Mouse (Mus musculus) lung, adult 18-20 months (tissue): ENCODE measurements around the gene Zfp84.

Source experiments
- DNase-seq, 2 experiments: peaks; one replicate each; pipeline ENCODE4 v3.0.0; 2022; ENCODE audit warnings: mixed read lengths in 2 of 2

The Zfp84 gene

DNA sequence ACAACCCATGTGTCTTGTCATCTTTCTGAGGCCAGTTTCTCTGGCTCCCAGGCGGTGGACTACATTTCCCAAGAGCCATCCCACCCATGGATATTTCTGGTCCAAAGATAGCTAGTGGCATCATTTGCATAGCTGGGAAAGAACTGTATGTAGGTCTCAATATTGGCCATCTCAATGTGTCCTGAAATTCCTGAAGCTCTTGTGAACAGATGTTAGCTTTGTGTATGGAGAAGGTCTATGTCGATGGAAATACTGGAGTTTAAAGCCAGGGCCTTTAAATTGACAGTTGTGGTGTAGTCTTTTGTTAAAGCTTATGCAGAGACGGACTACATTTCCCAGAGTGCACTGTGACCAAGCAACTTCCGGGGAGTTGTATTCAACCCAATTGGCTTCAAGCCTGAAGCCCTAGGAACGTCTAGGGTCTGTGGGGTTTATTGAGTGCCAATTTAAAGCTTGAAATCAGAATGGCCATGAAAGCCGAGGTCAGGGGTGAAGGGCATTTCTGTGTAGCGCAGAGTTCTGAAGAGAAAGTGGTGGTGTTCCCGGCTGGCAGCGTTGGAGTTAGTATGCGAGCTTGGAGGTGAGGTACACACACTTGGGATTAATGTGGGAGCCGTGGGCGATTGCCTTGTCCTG is 50.4 kb downstream of the Zfp84 start:
- DNase-seq = peak; percentile 72 to 79

DNA sequence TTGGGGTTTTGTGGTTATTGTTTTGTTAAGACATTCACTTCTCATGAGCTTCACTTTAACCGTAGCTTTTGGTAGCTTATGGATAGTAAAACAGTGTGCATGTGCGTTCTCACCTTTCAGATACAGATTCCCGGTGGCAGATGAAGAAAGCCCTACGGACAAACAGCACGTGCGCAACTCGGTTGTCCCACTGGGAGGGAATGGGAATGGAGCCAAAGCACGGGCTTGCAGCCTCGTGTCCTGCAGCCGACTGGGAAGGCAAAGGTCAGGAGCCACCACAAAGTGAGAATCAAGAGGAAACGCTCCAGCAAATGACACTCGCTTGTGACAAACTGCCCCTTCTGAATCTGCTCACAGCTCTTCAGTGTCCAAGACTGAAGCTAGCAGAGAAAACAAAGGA is 59.6 kb downstream of the Zfp84 start:
- no peak for DNase-seq
